Mouse (Mus musculus) layer of hippocampus, adult 2 months (tissue): ENCODE data around the gene Jak1. TPM values are rescaled to one million over a fixed set of nuclear protein-coding genes. Genes with fewer than 3 reads are reported as not detected.

Experiments used
- DNase-seq, 2 experiments: peaks; one replicate each; pipeline ENCODE4 v3.0.0; 2022; ENCODE audit warnings: low spot score in 2 of 2
- H3K27ac ChIP-seq: fragments of 200-600 bp; 2 replicates; pipeline ENCODE4 v1.8.1; 2022
- H3K4me3 ChIP-seq: fragments of 200-600 bp; 2 replicates; pipeline ENCODE4 v1.8.1; 2022; ENCODE audit warnings: mild to moderate bottlenecking
- CTCF ChIP-seq: fragments of 200-600 bp; conservative IDR thresholded peaks from 2 replicates; pipeline ENCODE4 v1.8.1; 2022; ENCODE audit warnings: antibody characterized with exemption, mild to moderate bottlenecking, moderate library complexity
- total RNA-seq, 2 experiments: library from RNA; stranded (reverse); gene quantifications; 2 replicates each; pipeline ENCODE4 v1.2.3; 2021

The Jak1 gene
- total RNA-seq, 2 experiments from 2014 or later: 124 to 128 TPM

- Histone ChIP-seq H3K27ac (peak overlapping the region; percentile 33), H3K4me3 (no peak overlapping the region)
- TF ChIP-seq CTCF: no peak
- no peak for DNase-seq
Measured at GRCm38 (mm10) chr4:101219839-101220238, 45.2 kb downstream of the Jak1 start.

GRCm38 (mm10) chr4:101217026-101217540 lies 48.0 kb downstream of the Jak1 start:
- no peak for TF ChIP-seq CTCF
- Histone ChIP-seq H3K27ac (no peak overlapping the region), H3K4me3 (no peak overlapping the region)
- no peak for DNase-seq

GRCm38 (mm10) chr4:101216286-101216685 lies 48.8 kb downstream of the Jak1 start:
- no peak for TF ChIP-seq CTCF
- H3K4me3 ChIP-seq: no peak overlapping the region
- DNase-seq: no peak
- no peak overlapping the region for H3K27ac ChIP-seq

GRCm38 (mm10) chr4:101213477-101213876 lies 51.6 kb downstream of the Jak1 start:
- no peak overlapping the region for H3K27ac ChIP-seq
- TF ChIP-seq CTCF: no peak
- H3K4me3 ChIP-seq: no peak overlapping the region
- DNase-seq: no peak

GRCm38 (mm10) chr4:101207492-101207891 lies 57.6 kb downstream of the Jak1 start:
- no peak for TF ChIP-seq CTCF
- no peak overlapping the region for H3K4me3 ChIP-seq
- H3K27ac ChIP-seq: no peak overlapping the region
- DNase-seq: no peak

GRCm38 (mm10) chr4:101203518-101203917 lies 61.6 kb downstream of the Jak1 start:
- no peak for TF ChIP-seq CTCF
- Histone ChIP-seq H3K4me3 (no peak overlapping the region), H3K27ac (no peak overlapping the region)
- no peak for DNase-seq

GRCm38 (mm10) chr4:101202626-101203025 lies 62.5 kb downstream of the Jak1 start:
- Histone ChIP-seq H3K27ac (no peak overlapping the region), H3K4me3 (no peak overlapping the region)
- no peak for TF ChIP-seq CTCF
- DNase-seq: no peak

GRCm38 (mm10) chr4:101199433-101200081 lies 65.5 kb downstream of the Jak1 start:
- Histone ChIP-seq H3K27ac (peak overlapping the region; percentile 75; the same call in 1 of the 2 replicates), H3K4me3 (no peak overlapping the region)
- no peak for DNase-seq
- TF ChIP-seq CTCF: no peak

- peak; percentile 65 for TF ChIP-seq CTCF
- Histone ChIP-seq H3K4me3 (no peak overlapping the region), H3K27ac (peak overlapping the region; percentile 75)
- peak; percentile 55 to 70 for DNase-seq
Measured at GRCm38 (mm10) chr4:101198333-101198732, 66.7 kb downstream of the Jak1 start.

- Histone ChIP-seq H3K4me3 (no peak overlapping the region), H3K27ac (peak overlapping the region; percentile 75; the same call in 1 of the 2 replicates)
- no peak for TF ChIP-seq CTCF
- DNase-seq: no peak
Measured at GRCm38 (mm10) chr4:101197421-101198170, 67.5 kb downstream of the Jak1 start.

- TF ChIP-seq CTCF: no peak
- Histone ChIP-seq H3K27ac (peak overlapping the region; percentile 75; the same call in 1 of the 2 replicates), H3K4me3 (no peak overlapping the region)
- DNase-seq: no peak
Measured at GRCm38 (mm10) chr4:101196407-101196806, 68.7 kb downstream of the Jak1 start.

GRCm38 (mm10) chr4:101194170-101194569 lies 70.9 kb downstream of the Jak1 start:
- TF ChIP-seq CTCF: no peak
- H3K4me3 ChIP-seq: no peak overlapping the region
- no peak overlapping the region for H3K27ac ChIP-seq
- DNase-seq: no peak

- no peak for DNase-seq
- Histone ChIP-seq H3K4me3 (no peak overlapping the region), H3K27ac (no peak overlapping the region)
- TF ChIP-seq CTCF: no peak
Measured at GRCm38 (mm10) chr4:101192241-101192976, 72.7 kb downstream of the Jak1 start.
